ENCODE assay signal across 14 mouse cellular contexts in genomic region chr4:117379803-117380557, GRCm38 (mm10).
DNase-seq lines count a peak whose midpoint lies in the region; ATAC-seq and TF ChIP-seq lines count a peak whose summit lies in the region.
"Had no signal": no experiment of that assay in that cellular context is flagged by ENCODE, and none has a peak within 500 bp of the region (broad histone marks: within the 10 kb centered on the region; RNA-seq: fewer than 3 reads in every experiment).

No protein-coding gene starts in this region.

- DNase-seq in forebrain, embryonic 11.5 days (ENCODE audit: low spot score): peak; percentile 75
- DNase-seq in hindbrain, postnatal 0 days (ENCODE audit: low spot score): peak; percentile 62
- DNase-seq in midbrain, postnatal 0 days (ENCODE audit: low spot score): peak; percentile 49
- DNase-seq in right cerebral cortex, postnatal 4 days: no peak
- no peak for DNase-seq in embryo, embryonic 10 days (ENCODE audit: low spot score)
- no peak for DNase-seq in adrenal gland, postnatal 36 days
- DNase-seq: cerebellum, adult 2 months; heart, adult 11 months; kidney, postnatal 14 days; layer of hippocampus, adult 9-11 months; spleen, adult 18-20 months had no signal

- no peaks in the 10 kb centered on the region for H3K27me3 ChIP-seq in ES-Bruce4 (ENCODE audit: control insufficient read depth, insufficient read depth, low read length, poor library complexity, severe bottlenecking)
- peaks cover 7% of the 10 kb centered on the region; the same call in 1 of the 2 replicates for H3K27me3 ChIP-seq in forebrain, embryonic 11.5 days (ENCODE audit: control insufficient read depth, insufficient read depth, low read length)
- H3K27me3 ChIP-seq in hindbrain, postnatal 0 days (ENCODE audit: insufficient read depth, low read length): no peaks in the 10 kb centered on the region
- H3K27me3 ChIP-seq in midbrain, postnatal 0 days (ENCODE audit: insufficient read depth, low read length): peaks cover 27% of the 10 kb centered on the region

- H3K4me2 ChIP-seq in forebrain, embryonic 11.5 days (ENCODE audit: low read depth, low read length, severe bottlenecking): no peak overlapping the region
- no peak overlapping the region for H3K4me2 ChIP-seq in hindbrain, postnatal 0 days (ENCODE audit: low read depth, low read length)
- H3K4me2 ChIP-seq in midbrain, postnatal 0 days (ENCODE audit: low read depth, low read length, poor library complexity, severe bottlenecking): no peak overlapping the region

- TF ChIP-seq EP300 in ES-Bruce4 (IDR thresholded peaks at IDR 0.05; ENCODE audit: insufficient read depth, low read depth, low read length): 0 out of 2 replicates have a peak, but pooled peaks have one; percentile 54

- H3K36me3 ChIP-seq in ES-Bruce4 (ENCODE audit: control insufficient read depth, insufficient read depth, low read length, poor library complexity, severe bottlenecking): no peaks in the 10 kb centered on the region
- H3K36me3 ChIP-seq in forebrain, embryonic 11.5 days (ENCODE audit: control insufficient read depth, insufficient read depth, low read length): no peaks in the 10 kb centered on the region
- H3K36me3 ChIP-seq in hindbrain, postnatal 0 days (ENCODE audit: insufficient read depth, low read length): no peaks in the 10 kb centered on the region
- H3K36me3 ChIP-seq in midbrain, postnatal 0 days (ENCODE audit: insufficient read depth, low read length): no peaks in the 10 kb centered on the region

- peaks cover 3% of the 10 kb centered on the region for H3K4me1 ChIP-seq in ES-Bruce4 (ENCODE audit: control insufficient read depth, insufficient read depth, low read length)
- peaks cover 1% of the 10 kb centered on the region; the same call in 1 of the 2 replicates for H3K4me1 ChIP-seq in forebrain, embryonic 11.5 days (replicated peaks; ENCODE audit: control insufficient read depth, insufficient read depth, low read length)
- H3K4me1 ChIP-seq in hindbrain, postnatal 0 days (ENCODE audit: insufficient read depth, low read length): 0 out of 2 replicates have a peak, but pooled peaks cover 3% of the 10 kb centered on the region
- no peaks in the 10 kb centered on the region for H3K4me1 ChIP-seq in midbrain, postnatal 0 days (ENCODE audit: insufficient read depth, low read length)

- no peaks in the 10 kb centered on the region for H3K9me3 ChIP-seq in ES-Bruce4 (replicated peaks; ENCODE audit: control insufficient read depth, insufficient read depth, low read length, poor library complexity, severe bottlenecking)
- no peaks in the 10 kb centered on the region for H3K9me3 ChIP-seq in forebrain, embryonic 11.5 days (ENCODE audit: control insufficient read depth, low read length)
- H3K9me3 ChIP-seq in hindbrain, postnatal 0 days (ENCODE audit: low read length): no peaks in the 10 kb centered on the region
- no peaks in the 10 kb centered on the region for H3K9me3 ChIP-seq in midbrain, postnatal 0 days (ENCODE audit: low read length)

- no peak for TF ChIP-seq CTCF in ES-Bruce4 (IDR thresholded peaks at IDR 0.05; ENCODE audit: low read depth, low read length)
- TF ChIP-seq CTCF in hindbrain, postnatal 0 days (IDR thresholded peaks at IDR 0.05; ENCODE audit: low read depth): no peak
- no peak for TF ChIP-seq CTCF in midbrain, postnatal 0 days (IDR thresholded peaks at IDR 0.05)

- no peak for TF ChIP-seq POLR2A in ES-Bruce4 (IDR thresholded peaks at IDR 0.05; ENCODE audit: insufficient read depth, low read length)

- H3K9ac ChIP-seq in ES-Bruce4 (ENCODE audit: low read depth, poor library complexity, severe bottlenecking): no peak overlapping the region
- no peak overlapping the region for H3K9ac ChIP-seq in forebrain, embryonic 11.5 days (ENCODE audit: low read length)
- H3K9ac ChIP-seq in hindbrain, postnatal 0 days (replicated peaks; ENCODE audit: low read length): no peak overlapping the region
- H3K9ac ChIP-seq in midbrain, postnatal 0 days (replicated peaks; ENCODE audit: low read length, poor library complexity, severe bottlenecking): no peak overlapping the region

- H3K27ac ChIP-seq in ES-Bruce4 (ENCODE audit: insufficient read depth, low read length): no peak overlapping the region
- H3K27ac ChIP-seq in forebrain, embryonic 11.5 days (ENCODE audit: low read depth, low read length): no peak overlapping the region
- no peak overlapping the region for H3K27ac ChIP-seq in hindbrain, postnatal 0 days
- no peak overlapping the region for H3K27ac ChIP-seq in midbrain, postnatal 0 days (ENCODE audit: low read depth, low read length)
- H3K27ac ChIP-seq: macrophage had no signal

- peak; percentile 82; the same call in 1 of the 2 replicates for ATAC-seq in forebrain, embryonic 11.5 days (replicated peaks; ENCODE audit: low FRiP score)
- ATAC-seq in hindbrain, postnatal 0 days: peak; percentile 76
- ATAC-seq in midbrain, postnatal 0 days (ENCODE audit: low FRiP score): no peak

- WGBS in forebrain, embryonic 11.5 days: 44% methylated on average over 14 of the region's 14 CpGs
- 34% methylated on average over 14 of the region's 14 CpGs for WGBS in hindbrain, postnatal 0 days
- 45% methylated on average over 14 of the region's 14 CpGs for WGBS in midbrain, postnatal 0 days

- no peak overlapping the region for H3K4me3 ChIP-seq in ES-Bruce4 (ENCODE audit: low read depth, low read length)
- no peak overlapping the region for H3K4me3 ChIP-seq in forebrain, embryonic 11.5 days (ENCODE audit: low read depth, low read length)
- no peak overlapping the region for H3K4me3 ChIP-seq in hindbrain, postnatal 0 days (ENCODE audit: low read length)
- H3K4me3 ChIP-seq in midbrain, postnatal 0 days (ENCODE audit: low read depth, low read length): no peak overlapping the region
- H3K4me3 ChIP-seq: myocyte had no signal

Comparison
In these comparisons a context has a peak if more than half of its experiments do, and no peak if none do; other contexts are left out.
1. DNase-seq: peak in forebrain, embryonic 11.5 days (single experiment), hindbrain, postnatal 0 days (single experiment) and midbrain, postnatal 0 days (single experiment); none in right cerebral cortex, postnatal 4 days (single experiment), embryo, embryonic 10 days (single experiment) and adrenal gland, postnatal 36 days (0 of 2).